Mouse (Mus musculus) adrenal gland, adult (tissue): ENCODE data around the gene Ms4a4b.
"Not testable (repeated sequence)": the region's sequence is repeated elsewhere in the genome, so short reads cannot be mapped to it uniquely, and the experiment has no call there.

Experiments used
- DNase-seq, 2 experiments: peaks; one replicate each; pipeline ENCODE4 v3.0.0; 2022 to 2023; ENCODE audit warnings: low spot score in 1 of 2; ENCODE audit not compliant: inconsistent age in 2 of 2

Ms4a4b gene

GRCm38 (mm10) chr19:11443338-11443737 is at the start of gene Ms4a4b:
TSS of gene Ms4a4b (plus strand) at chr19:11443553.
- DNase-seq: no peak

GRCm38 (mm10) chr19:11395769-11396168 is 47.6 kb upstream of the Ms4a4b start:
- DNase-seq: no peak

- DNase-seq: no peak
Measured at GRCm38 (mm10) chr19:11404527-11404926, 38.8 kb upstream of the Ms4a4b start, which contains the start of gene Ms4a4c. TSS of gene Ms4a4c (plus strand) at chr19:11404770.

- no peak for DNase-seq
Measured at GRCm38 (mm10) chr19:11407428-11407827, 35.9 kb upstream of the Ms4a4b start.

- no peak for DNase-seq
Measured at GRCm38 (mm10) chr19:11408591-11408990, 34.8 kb upstream of the Ms4a4b start.

- no peak for DNase-seq
Measured at GRCm38 (mm10) chr19:11411640-11412039, 31.7 kb upstream of the Ms4a4b start.

GRCm38 (mm10) chr19:11414084-11414483 is 29.3 kb upstream of the Ms4a4b start:
- DNase-seq: no peak

GRCm38 (mm10) chr19:11415581-11415980 is 27.8 kb upstream of the Ms4a4b start:
- no peak for DNase-seq

GRCm38 (mm10) chr19:11418865-11419264 is 24.5 kb upstream of the Ms4a4b start:
- not testable (repeated sequence) for DNase-seq

- not testable (repeated sequence) for DNase-seq
Measured at GRCm38 (mm10) chr19:11431209-11431608, 12.1 kb upstream of the Ms4a4b start.

- no peak for DNase-seq
Measured at GRCm38 (mm10) chr19:11435058-11435834, 8.1 kb upstream of the Ms4a4b start.

GRCm38 (mm10) chr19:11443964-11444363 is 611 bp downstream of the Ms4a4b start:
- no peak for DNase-seq

- DNase-seq: no peak
Measured at GRCm38 (mm10) chr19:11447238-11447637, 3.9 kb downstream of the Ms4a4b start.

- not testable (repeated sequence) for DNase-seq
Measured at GRCm38 (mm10) chr19:11459041-11459440, 15.7 kb downstream of the Ms4a4b start.

GRCm38 (mm10) chr19:11464795-11465194 is 21.4 kb downstream of the Ms4a4b start:
- peak in 1 of 2 experiments; percentile 29 for DNase-seq

- DNase-seq: no peak
Measured at GRCm38 (mm10) chr19:11466471-11466870, 23.1 kb downstream of the Ms4a4b start.

GRCm38 (mm10) chr19:11468361-11468760 is 25.0 kb downstream of the Ms4a4b start:
- peak in 1 of 2 experiments; percentile 3 for DNase-seq

GRCm38 (mm10) chr19:11469215-11469614 is 25.9 kb downstream of the Ms4a4b start, which contains the start of gene Ms4a6c:
TSS of gene Ms4a6c (plus strand) at chr19:11469366.
- not testable (repeated sequence) for DNase-seq

GRCm38 (mm10) chr19:11479714-11480113 is 36.4 kb downstream of the Ms4a4b start:
- DNase-seq: no peak

- DNase-seq: no peak
Measured at GRCm38 (mm10) chr19:11482684-11483083, 39.3 kb downstream of the Ms4a4b start.

GRCm38 (mm10) chr19:11483941-11484340 is 40.6 kb downstream of the Ms4a4b start:
- no peak for DNase-seq

- DNase-seq: no peak
Measured at GRCm38 (mm10) chr19:11484388-11484787, 41.0 kb downstream of the Ms4a4b start.

- DNase-seq: no peak
Measured at GRCm38 (mm10) chr19:11485266-11485665, 41.9 kb downstream of the Ms4a4b start.
